ENCODE assay signal across 7 mouse cellular contexts in genomic region chr7:139684553-139684929, GRCm38 (mm10). TPM values are rescaled to one million over a fixed set of nuclear protein-coding genes. Genes with fewer than 3 reads are reported as not detected.
DNase-seq lines count a peak whose midpoint lies in the region; ATAC-seq lines count a peak whose summit lies in the region.

No protein-coding gene starts in this region.

- peaks cover 19% of the 10 kb centered on the region; the same call in 1 of the 2 replicates for H3K27me3 ChIP-seq in embryonic facial prominence, embryonic 10.5 days (replicated peaks; ENCODE audit: low read depth, poor library complexity, severe bottlenecking)
- no peaks in the 10 kb centered on the region for H3K27me3 ChIP-seq in limb, embryonic 11.5 days (ENCODE audit: control insufficient read depth, insufficient read depth, low read length)
- no peaks in the 10 kb centered on the region for H3K27me3 ChIP-seq in midbrain, embryonic 14.5 days (ENCODE audit: control insufficient read depth, insufficient read depth, low read length)

- WGBS in embryonic facial prominence, embryonic 10.5 days: under 1% methylated on average over 14 of the region's 14 CpGs
- under 1% methylated on average over 14 of the region's 14 CpGs for WGBS in limb, embryonic 11.5 days
- under 1% methylated on average over 14 of the region's 14 CpGs for WGBS in midbrain, embryonic 14.5 days

- H3K4me2 ChIP-seq in limb, embryonic 11.5 days (ENCODE audit: low read depth, severe bottlenecking): peak overlapping the region; percentile 98
- peak overlapping the region; percentile 83 for H3K4me2 ChIP-seq in midbrain, embryonic 14.5 days (ENCODE audit: low read length)

- H3K9me3 ChIP-seq in embryonic facial prominence, embryonic 10.5 days: no peaks in the 10 kb centered on the region
- H3K9me3 ChIP-seq in limb, embryonic 11.5 days (ENCODE audit: control insufficient read depth, low read length): no peaks in the 10 kb centered on the region
- no peaks in the 10 kb centered on the region for H3K9me3 ChIP-seq in midbrain, embryonic 14.5 days (ENCODE audit: control insufficient read depth, low read length)

- peak overlapping the region; percentile 71 for H3K4me3 ChIP-seq in embryonic facial prominence, embryonic 10.5 days
- peak overlapping the region; percentile 55 for H3K4me3 ChIP-seq in limb, embryonic 11.5 days (ENCODE audit: low read depth, low read length)
- peak overlapping the region; percentile 50 for H3K4me3 ChIP-seq in midbrain, embryonic 14.5 days (replicated peaks; ENCODE audit: low read depth, low read length)

- peak; percentile 87 for ATAC-seq in limb, embryonic 11.5 days (ENCODE audit: insufficient number of reproducible peaks, low FRiP score, low TSS enrichment, low read depth)
- peak; percentile 87 for ATAC-seq in midbrain, embryonic 14.5 days (ENCODE audit: low FRiP score, low TSS enrichment)

- H3K27ac ChIP-seq in embryonic facial prominence, embryonic 10.5 days (replicated peaks): peak overlapping the region; percentile 68
- no peak overlapping the region for H3K27ac ChIP-seq in limb, embryonic 11.5 days (replicated peaks; ENCODE audit: low read depth, low read length)
- peak overlapping the region; percentile 69 for H3K27ac ChIP-seq in midbrain, embryonic 14.5 days (replicated peaks; ENCODE audit: low read depth, low read length)

- DNase-seq in adrenal gland, postnatal 10 days: peak; percentile 93
- DNase-seq in embryonic facial prominence, embryonic 10.5 days (ENCODE audit: low spot score): peak; percentile 89
- DNase-seq in heart, adult 11 months: peak; percentile 99
- peak; percentile 92 for DNase-seq in kidney, adult 18-20 months
- peak; percentile 91 for DNase-seq in limb, embryonic 11.5 days (ENCODE audit: low spot score)
- DNase-seq in midbrain, embryonic 14.5 days: peak; percentile 97
- DNase-seq in spleen, adult 18-20 months: peak; percentile 60 to 80

- H3K9ac ChIP-seq in limb, embryonic 11.5 days (ENCODE audit: low read length): peak overlapping the region; percentile 47; the same call in 1 of the 2 replicates
- H3K9ac ChIP-seq in midbrain, embryonic 14.5 days (replicated peaks; ENCODE audit: low read length): peak overlapping the region; percentile 55

- H3K4me1 ChIP-seq in embryonic facial prominence, embryonic 10.5 days: peaks cover 20% of the 10 kb centered on the region
- no peaks in the 10 kb centered on the region for H3K4me1 ChIP-seq in limb, embryonic 11.5 days (ENCODE audit: control insufficient read depth, insufficient read depth, low read length)
- peaks cover 8% of the 10 kb centered on the region; the same call in 1 of the 2 replicates for H3K4me1 ChIP-seq in midbrain, embryonic 14.5 days (ENCODE audit: control insufficient read depth, insufficient read depth, low read length)

- no peaks in the 10 kb centered on the region for H3K36me3 ChIP-seq in embryonic facial prominence, embryonic 10.5 days (replicated peaks)
- no peaks in the 10 kb centered on the region for H3K36me3 ChIP-seq in limb, embryonic 11.5 days (ENCODE audit: control insufficient read depth, insufficient read depth, low read length)
- no peaks in the 10 kb centered on the region for H3K36me3 ChIP-seq in midbrain, embryonic 14.5 days (ENCODE audit: control insufficient read depth, insufficient read depth, low read length)

RNA-seq across cellular contexts. Expression of gene Cfap46, which starts 0.9 kb away (rescaled TPM):
- 1 to 10 TPM in 1 of 2 experiments, under 1 TPM in 1; 0.45 to 1.2 TPM for total RNA-seq in adrenal gland, postnatal 10 days (2021)
- polyA plus RNA-seq in embryonic facial prominence, embryonic 10.5 days (2016; fragmentation: Nextera tagmentation; extraction: Ambion mirVana): 0.20 and 0.51 TPM in 2 replicates
- 0.18 and 0.25 TPM in 2 replicates for polyA plus RNA-seq in limb, embryonic 11.5 days (2014; fragmentation: Nextera tagmentation; extraction: Ambion mirVana)
- polyA plus RNA-seq in midbrain, embryonic 14.5 days (2014; fragmentation: Nextera tagmentation; extraction: Ambion mirVana): 2.3 and 2.5 TPM in 2 replicates
